Mouse (Mus musculus) spleen, postnatal 14 days (tissue): ENCODE data around the gene Ndfip2.

ENCODE experiments used
- DNase-seq, 2 experiments: peaks; one replicate each; pipeline ENCODE4 v3.0.0; 2021 to 2022; ENCODE audit warnings: low spot score in 2 of 2

Ndfip2 gene

GRCm38 (mm10) chr14:105258379-105259034 is at the start of gene Ndfip2:
Gene Ndfip2, plus strand, starts transcription at chr14:105258573.
- DNase-seq, result peak; percentile 60 to 64

GRCm38 (mm10) chr14:105219525-105220376 is 38.6 kb upstream of the Ndfip2 start:
- no peak for DNase-seq

GRCm38 (mm10) chr14:105222240-105222639 is 36.1 kb upstream of the Ndfip2 start:
- DNase-seq, result no peak

GRCm38 (mm10) chr14:105225790-105226189 is 32.6 kb upstream of the Ndfip2 start:
- no peak for DNase-seq

- DNase-seq, result no peak
These were observed 26.0 kb upstream of the Ndfip2 start for GRCm38 (mm10) chr14:105232421-105232820.

GRCm38 (mm10) chr14:105236596-105236995 is 21.8 kb upstream of the Ndfip2 start:
- no peak for DNase-seq

- DNase-seq, result no peak
These were observed 20.6 kb upstream of the Ndfip2 start for GRCm38 (mm10) chr14:105237736-105238135.

GRCm38 (mm10) chr14:105238450-105239038 is 19.8 kb upstream of the Ndfip2 start:
- no peak for DNase-seq

GRCm38 (mm10) chr14:105240120-105240519 is 18.3 kb upstream of the Ndfip2 start:
- no peak for DNase-seq

- no peak for DNase-seq
These were observed 14.4 kb upstream of the Ndfip2 start for GRCm38 (mm10) chr14:105243805-105244443.

- no peak for DNase-seq
These were observed 7.3 kb upstream of the Ndfip2 start for GRCm38 (mm10) chr14:105251038-105251437.

GRCm38 (mm10) chr14:105253304-105253703 is 5.1 kb upstream of the Ndfip2 start:
- no peak for DNase-seq

- DNase-seq, result no peak
These were observed 4.0 kb upstream of the Ndfip2 start for GRCm38 (mm10) chr14:105254401-105254800.

- DNase-seq, result no peak
These were observed 2.8 kb upstream of the Ndfip2 start for GRCm38 (mm10) chr14:105255620-105256019.

GRCm38 (mm10) chr14:105259035-105259880 is 885 bp downstream of the Ndfip2 start:
- peak; percentile 8 to 21 for DNase-seq

GRCm38 (mm10) chr14:105262923-105263322 is 4.5 kb downstream of the Ndfip2 start:
- DNase-seq, result no peak

GRCm38 (mm10) chr14:105267095-105267494 is 8.7 kb downstream of the Ndfip2 start:
- DNase-seq, result no peak

GRCm38 (mm10) chr14:105272030-105272429 is 13.7 kb downstream of the Ndfip2 start:
- no peak for DNase-seq

GRCm38 (mm10) chr14:105272539-105272938 is 14.2 kb downstream of the Ndfip2 start:
- no peak for DNase-seq

GRCm38 (mm10) chr14:105275196-105275595 is 16.8 kb downstream of the Ndfip2 start:
- no peak for DNase-seq

GRCm38 (mm10) chr14:105277277-105277676 is 18.9 kb downstream of the Ndfip2 start:
- DNase-seq, result no peak
